Mouse (Mus musculus) stomach, postnatal 0 days (tissue): ENCODE measurements at regions not wholly inside any gene's neighbourhood (a gene's known extent, or its start where the extent isn't known, plus 50 kb on each side); places are given as distances from the start of the nearest gene placed in this dataset.

Source experiments
- CTCF ChIP-seq: IDR thresholded peaks from 2 replicates; pipeline ENCODE4 v1.5.1; 2016; ENCODE audit warnings: antibody characterized with exemption, low read depth, mild to moderate bottlenecking, moderate library complexity
- EP300 ChIP-seq: optimal IDR thresholded peaks from 2 replicates; pipeline ENCODE3; 2016; ENCODE audit warnings: antibody characterized with exemption

- TF ChIP-seq CTCF (no peak), EP300 (no peak)
Observed at GRCm38 (mm10) chr2:128498611-128499010, 92.4 kb upstream of the Spdye4c start.
